Mouse (Mus musculus): ENCODE data around the gene Hist1h3d.
"Not testable (repeated sequence)": the region's sequence is repeated elsewhere in the genome, so short reads cannot be mapped to it uniquely, and the experiment has no call there.

Hist1h3d gene

DNA sequence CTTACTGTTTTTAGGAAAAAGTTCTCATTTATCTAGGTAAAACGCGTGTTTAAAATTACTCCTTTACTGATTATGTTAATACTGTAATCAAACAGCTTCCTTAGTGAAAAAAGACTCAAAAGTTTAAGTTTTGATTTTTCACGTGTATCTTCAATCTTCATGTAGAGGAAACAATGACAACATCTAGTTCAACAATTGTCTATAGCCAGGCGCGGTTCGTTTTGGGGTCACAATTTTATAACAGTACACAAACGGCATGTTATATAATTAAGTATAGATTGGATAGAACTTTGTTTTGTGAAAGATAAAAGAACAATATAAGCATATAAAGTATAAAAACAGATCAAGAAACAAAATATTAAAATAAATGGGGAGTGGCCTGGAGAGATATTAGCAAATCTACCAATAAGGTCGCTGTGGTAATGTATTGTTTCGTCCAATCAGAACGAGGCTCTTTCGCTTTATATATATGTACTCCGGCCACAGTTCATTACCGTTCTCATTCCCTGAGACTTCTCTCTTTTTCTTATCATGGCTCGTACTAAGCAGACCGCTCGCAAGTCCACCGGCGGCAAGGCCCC, at the start of gene Hist1h3d:
Hist1h3d (plus strand) TSS at position 493 of the 581 bp plus-strand sequence.
- peak in 1 of 2 experiments; percentile 39 for DNase-seq

DNA sequence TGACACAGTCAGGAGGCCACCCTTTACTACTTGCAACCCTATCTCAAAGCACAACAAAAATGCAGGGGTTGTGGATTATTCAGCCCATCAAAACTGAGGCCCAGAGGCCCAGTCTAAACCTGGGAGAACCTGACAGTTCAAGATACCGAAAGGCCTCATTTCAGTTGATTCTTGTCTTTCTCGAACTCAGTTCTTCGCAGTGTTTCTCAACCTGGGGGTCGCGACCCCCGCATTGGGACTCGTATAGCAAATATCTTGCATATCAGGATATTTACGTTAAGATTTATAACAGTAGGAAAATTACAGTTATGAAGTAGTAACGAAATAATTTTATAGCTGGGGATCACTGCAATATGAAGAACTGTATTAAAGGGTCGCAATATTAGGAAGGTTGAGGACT, 49.7 kb upstream of the Hist1h3d start:
- no peak for DNase-seq

DNA sequence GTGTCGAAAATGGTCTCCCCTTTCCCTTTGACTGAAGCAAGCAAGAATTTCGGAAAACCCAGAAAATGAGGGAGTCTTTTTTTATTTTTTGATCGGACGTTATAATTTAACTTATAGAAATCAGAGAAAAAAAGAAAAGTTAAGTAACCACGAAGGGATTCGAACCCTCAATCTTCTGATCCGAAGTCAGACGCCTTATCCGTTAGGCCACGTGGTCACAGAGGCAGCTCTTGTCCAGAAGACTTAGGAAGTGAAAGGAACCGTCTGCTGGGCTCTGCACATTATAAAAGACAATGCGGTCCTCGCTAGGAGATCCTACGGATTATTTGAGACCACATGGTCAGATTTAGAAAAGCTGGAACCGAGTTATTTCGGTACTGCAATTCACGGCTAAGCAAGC, 49.3 kb upstream of the Hist1h3d start:
- DNase-seq: peak; percentile 83 to 92

DNA sequence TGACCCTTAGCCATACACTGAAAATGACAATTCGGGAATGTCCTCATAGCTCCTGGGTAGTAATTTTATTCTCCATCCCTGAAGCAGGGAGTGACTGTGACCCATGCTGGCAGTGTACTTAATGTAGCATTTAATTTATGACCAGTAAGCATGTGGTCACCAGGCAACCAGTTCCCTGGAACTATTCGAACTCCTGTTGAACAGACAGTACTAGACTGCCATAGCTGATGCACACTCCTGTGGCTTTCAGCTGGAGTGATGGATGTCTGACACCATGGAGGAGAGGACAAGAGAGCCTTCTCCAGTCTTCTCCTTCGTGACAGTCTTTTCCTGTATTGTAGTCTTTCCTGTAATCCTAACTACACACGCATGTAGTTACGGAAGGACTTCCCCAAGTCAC, 46.6 kb upstream of the Hist1h3d start:
- DNase-seq: no peak

DNA sequence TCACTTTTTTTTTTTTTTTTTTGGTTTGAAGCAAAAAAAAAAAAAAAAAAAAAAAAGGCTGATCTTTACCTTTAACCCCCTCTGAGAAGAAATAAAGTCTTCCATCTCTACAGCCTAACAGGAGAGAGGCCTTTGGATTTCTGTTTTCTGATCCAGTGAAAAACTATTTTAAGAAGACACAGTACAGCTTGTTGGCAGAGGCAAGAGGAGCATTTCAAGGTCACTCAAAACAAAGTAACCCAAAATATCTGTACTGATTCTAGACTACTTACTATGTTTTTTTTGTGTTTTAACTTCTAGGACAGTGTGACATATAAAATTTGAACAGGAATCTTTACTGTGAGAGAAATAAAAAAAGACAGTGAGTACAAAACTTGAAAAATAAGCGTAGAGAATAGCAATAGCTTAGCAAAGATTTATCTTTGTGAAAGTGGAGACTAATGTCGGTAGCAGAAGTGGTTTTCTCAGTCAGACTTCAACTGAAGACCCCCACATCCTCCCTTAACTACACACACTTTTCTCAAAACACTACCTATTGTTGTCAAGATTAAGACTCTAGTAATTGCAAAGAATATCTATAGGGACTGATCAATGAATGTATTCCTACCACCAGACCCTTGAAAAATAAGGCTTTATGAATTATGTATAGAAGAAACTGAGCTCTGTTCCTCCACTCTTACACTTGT, 45.9 kb upstream of the Hist1h3d start:
- no peak for DNase-seq

DNA sequence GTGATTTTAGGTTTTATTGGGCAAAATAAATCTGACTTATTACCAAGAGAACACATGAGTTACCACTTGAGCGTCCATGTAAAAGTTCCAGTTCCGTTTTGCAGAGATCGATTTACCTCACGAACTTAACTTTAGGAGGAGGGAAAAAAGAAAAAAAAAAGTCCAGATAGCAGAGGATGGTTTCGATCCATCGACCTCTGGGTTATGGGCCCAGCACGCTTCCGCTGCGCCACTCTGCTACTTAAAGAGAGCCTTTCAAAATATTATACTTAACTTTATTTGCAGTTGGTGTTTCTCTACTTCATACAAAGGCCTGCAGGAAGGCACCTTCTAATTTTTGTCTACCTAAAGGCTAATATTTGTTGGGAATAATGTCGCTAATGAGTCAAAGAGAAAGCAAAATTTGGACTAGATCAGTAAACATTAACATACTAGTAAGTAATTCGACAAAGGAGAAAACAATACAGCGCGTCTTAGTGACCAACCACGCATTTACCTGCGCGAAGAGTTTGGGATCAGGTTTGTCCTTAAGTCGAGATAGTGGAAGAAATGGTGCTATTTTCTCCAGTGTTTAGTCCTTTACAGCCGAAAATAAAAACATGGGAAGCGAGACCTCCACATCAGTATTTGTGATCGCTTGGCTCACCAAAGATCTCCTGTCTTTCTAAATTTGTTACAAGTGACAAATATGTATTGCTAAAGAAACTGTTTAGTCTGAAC, 45.2 kb upstream of the Hist1h3d start:
- DNase-seq: peak; percentile 40 to 69

DNA sequence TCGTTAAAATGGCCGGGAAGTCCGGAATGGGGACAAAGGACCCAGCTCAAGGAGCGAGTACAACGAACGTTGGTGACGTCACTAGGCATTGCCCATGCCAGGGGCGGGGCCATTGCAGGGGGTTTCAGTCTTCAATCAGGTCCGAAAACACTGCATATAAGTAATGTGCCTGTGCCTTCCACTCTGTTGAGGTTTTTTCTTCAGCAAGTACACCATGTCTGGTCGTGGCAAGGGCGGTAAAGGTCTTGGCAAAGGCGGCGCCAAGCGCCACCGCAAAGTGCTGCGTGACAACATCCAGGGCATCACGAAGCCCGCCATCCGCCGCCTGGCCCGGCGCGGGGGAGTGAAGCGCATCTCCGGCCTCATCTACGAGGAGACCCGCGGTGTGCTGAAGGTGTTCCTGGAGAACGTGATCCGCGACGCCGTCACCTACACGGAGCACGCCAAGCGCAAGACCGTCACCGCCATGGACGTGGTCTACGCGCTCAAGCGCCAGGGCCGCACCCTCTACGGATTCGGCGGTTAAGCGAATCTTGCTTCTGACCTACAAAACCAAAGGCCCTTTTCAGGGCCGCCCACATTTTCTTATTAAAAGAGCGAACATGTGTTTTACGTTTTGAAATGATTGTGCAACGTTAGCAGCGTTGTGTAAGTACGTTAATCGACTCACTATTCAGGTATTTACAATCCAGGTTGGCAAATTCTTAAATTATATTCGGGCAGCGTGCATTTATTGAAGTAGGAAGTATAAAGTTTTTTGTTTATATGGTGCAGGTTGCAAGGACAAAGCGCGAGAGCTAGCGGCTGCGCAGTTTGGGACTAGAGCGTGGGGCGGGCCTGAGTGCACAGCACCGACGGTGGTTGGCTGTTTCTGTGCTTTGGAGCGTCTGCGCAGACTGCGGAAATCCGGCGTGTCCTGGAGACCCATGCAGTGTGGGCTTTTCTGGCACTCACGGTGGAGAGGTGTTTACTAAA, 44.4 kb upstream of the Hist1h3d start, which contains the start of gene Hist1h4h:
Hist1h4h (plus strand) TSS at position 150 of the 975 bp plus-strand sequence.
- peak; percentile 95 to 97 for DNase-seq

DNA sequence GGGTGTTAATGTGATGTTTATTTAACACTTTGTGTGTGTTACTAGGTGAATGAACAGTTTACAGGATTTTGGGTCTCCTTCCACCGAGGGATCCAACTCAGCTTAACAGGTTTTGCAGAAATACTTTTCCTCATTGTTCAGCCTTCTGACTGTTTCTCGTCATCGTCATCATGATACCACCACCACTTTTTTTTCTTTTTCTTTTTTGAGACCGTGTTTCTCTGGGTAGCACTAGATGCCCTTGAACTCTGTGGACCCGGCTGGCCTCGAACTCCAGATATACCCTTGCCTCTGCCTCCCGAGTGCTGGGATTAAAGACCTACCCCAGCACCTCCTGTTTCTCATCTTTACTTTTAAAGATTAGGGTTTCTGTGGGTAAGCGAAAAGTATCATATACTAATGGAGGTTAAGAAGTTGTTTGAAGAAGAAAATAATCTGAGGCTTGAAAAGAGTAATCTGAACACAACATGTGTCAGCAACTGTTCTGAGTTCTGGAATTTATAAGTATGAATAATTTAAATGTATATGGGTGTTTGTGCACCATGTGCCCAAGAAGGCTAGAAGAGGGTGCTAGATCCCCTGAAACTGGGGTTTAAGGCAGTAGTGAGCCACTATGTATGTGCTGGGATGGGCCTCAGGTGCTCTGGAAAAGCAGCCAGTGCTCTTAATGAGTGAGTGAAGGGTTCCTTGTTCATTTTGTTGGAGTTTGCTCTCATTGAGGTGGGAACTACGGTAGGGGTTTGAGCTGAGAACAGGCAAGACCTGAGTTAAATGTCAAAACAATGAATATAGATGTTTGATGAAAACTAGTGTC, 43.1 kb upstream of the Hist1h3d start:
- no peak for DNase-seq

DNA sequence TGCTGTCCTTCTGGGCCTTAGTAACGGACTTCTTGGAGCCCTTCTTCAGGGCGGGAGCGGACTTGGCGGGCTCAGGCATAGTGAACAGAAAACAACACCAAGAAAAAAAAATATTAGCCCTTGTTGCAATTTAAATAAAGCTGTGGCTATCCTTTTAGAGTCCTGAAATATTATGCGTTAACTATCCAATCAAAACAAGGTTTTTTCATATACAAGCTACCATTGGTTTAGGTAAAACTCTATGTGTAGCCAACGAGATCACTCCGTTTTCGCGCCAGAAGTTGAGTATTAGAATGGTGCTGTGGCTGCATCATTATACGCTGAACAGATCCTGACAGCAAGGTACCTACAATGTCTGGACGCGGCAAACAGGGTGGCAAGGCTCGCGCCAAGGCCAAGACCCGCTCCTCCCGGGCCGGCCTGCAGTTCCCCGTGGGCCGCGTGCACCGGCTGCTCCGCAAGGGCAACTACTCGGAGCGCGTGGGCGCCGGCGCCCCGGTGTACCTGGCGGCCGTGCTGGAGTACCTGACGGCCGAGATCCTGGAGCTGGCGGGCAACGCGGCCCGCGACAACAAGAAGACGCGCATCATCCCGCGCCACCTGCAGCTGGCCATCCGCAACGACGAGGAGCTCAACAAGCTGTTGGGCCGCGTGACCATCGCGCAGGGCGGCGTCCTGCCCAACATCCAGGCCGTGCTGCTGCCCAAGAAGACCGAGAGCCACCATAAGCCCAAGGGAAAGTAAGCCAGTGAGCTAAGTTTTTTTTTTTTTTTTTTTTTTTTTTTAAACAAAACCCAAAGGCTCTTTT, 41.8 kb upstream of the Hist1h3d start, which contains the start of gene Hist1h2af:
Hist1h2af (plus strand) TSS at position 347 of the 808 bp plus-strand sequence.
- DNase-seq: peak; percentile 59 to 70

DNA sequence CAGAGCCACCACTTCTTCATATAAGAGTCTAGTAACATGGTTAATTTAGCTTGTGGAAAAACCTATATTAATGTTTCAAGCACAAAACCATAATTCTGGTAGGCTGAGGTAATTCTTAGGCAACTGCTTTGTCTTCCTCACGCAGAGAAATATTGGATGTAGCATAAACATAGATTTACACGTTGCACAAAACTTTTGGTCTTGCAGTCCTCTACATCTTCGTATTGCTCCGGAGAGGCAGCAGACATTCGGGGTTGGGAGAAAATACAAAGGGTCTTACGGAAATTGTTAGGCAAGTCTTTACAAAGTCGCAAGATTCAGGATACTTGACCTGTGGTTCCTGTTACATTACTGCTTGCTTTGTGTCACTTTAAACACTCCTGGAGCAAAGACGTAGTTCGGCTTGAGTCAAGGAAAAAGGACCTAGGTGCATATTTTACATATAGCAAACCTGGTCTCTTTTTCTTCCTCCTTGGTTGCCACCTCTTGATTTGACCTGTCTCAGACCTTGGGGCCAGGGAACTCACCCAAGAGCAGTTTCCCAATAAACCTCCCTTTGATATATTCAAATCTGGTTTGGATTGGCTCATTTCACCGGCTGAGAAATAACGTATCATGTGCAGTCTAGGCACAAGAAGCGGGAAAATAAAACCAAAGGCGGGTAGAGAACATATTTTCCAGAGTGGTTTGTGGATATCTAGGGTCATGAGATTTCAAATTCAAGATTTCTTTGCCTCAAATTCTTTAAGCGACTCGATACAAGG, 41.0 kb upstream of the Hist1h3d start:
- no peak for DNase-seq

DNA sequence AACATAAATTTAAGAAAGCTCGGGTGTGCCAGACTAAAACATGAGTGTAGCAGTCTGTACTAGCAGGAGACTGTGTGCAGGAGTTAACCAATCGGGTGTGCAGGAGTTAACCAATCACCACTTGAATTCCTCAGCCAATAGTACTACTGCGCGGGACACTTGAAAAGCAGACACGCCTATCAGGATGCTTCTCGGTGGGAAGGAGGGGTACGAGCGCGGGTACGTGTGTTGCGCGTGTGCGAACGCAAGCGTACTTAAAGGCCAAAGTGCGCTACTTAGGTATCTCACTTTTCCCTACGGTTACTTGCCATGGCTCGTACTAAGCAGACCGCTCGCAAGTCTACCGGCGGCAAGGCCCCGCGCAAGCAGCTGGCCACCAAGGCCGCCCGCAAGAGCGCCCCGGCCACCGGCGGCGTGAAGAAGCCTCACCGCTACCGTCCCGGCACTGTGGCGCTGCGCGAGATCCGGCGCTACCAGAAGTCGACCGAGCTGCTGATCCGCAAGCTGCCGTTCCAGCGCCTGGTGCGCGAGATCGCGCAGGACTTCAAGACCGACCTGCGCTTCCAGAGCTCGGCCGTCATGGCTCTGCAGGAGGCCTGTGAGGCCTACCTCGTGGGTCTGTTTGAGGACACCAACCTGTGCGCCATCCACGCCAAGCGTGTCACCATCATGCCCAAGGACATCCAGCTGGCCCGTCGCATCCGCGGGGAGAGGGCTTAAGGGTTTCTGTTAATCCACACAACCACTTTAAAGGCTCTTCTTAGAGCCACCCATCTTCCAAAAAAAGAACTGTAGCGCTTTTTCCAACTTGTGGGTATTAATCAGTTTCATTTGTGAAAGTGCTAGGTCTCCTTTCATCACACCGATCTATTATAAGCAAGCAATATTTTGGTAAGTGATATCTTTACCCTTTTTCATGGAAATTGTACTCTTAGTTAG, 40.2 kb upstream of the Hist1h3d start, which contains the start of gene Hist1h3g:
Hist1h3g (plus strand) TSS at position 286 of the 939 bp plus-strand sequence.
- DNase-seq: peak; percentile 79 to 88

DNA sequence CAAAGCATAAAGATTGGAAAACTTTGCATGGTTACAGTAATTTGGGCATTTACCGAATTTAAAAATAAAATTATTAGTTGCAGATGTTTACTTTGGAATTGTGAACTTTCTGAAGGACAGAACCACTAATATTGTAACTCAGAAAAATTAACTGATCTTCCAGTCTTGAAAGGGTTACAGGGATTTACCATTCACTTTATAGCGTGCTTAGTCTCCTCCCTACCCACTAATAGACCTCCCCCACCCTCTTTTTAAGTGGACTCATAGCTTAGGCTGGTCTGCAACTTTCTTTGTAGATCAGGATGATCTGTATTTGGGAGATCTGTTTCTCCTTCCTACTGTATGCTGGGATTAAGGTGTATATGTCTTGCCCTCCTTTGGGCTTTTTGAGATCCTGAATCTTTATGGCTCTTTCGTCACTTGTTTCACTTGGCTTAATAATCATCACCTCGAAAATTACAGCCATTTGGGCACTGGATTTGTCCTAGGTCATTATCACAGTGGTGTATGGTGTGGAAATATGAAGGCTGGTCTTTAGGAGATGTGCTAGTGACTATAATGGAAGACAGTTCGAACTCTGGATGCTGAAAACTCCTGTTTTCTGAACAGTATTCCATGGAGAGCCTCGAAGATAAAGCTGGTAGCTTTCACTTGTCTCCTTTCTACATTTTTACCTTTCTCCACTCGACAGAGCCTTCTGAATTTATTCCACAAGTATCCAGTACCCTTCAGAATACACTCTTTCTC, 39.3 kb upstream of the Hist1h3d start:
- DNase-seq: no peak

DNA sequence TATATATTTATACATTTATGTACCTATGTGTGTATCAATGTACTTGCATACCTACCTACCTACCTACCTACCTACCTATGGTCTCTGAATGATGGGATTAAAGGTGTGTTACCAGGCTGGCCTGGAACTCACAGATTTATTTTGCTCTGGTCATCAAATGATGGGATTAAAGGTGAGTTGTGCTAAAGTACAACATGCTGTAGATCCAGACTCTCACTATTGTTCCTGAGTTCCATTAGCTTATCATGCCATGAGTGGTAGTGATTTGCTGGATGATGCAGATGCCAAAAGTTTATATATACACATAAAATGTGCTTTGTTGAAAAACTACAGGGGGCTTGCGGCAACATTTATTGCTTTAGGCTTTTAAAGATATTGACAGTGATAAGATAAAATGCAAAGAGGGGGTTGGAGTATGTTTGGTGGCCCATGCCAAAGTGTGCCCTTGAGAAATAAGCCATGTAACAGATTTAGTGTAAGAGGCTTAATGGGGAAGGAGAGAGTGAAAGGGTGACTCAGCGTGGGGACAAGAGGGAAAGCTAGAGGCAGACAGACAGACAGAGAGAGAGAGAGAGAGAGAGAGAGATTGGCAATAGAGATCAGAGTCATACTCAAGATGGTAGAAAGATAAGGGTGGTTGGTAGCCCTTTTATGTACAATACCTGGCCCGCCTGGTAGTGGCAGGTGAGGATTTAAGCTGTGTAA, 38.4 kb upstream of the Hist1h3d start:
- DNase-seq: no peak

DNA sequence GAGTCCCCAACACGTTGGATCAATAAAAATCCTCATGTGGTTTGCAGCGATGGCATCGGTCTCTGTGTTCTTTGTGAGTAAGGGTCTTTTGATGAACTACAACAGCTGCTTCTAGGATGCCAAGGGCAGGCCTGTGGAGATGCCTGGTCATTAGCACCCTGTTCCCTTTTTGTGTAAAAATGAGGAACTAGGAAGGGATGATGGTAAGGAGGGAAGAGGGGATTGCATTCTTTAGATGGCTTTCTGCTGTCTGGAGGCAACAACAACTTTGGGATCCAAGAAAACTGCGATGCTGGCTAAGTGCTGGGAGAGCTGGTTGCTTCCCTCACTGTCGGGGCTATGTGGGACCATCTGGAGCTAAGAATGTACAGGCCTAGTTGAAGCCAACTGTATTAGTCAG, 37.3 kb upstream of the Hist1h3d start:
- no peak for DNase-seq

DNA sequence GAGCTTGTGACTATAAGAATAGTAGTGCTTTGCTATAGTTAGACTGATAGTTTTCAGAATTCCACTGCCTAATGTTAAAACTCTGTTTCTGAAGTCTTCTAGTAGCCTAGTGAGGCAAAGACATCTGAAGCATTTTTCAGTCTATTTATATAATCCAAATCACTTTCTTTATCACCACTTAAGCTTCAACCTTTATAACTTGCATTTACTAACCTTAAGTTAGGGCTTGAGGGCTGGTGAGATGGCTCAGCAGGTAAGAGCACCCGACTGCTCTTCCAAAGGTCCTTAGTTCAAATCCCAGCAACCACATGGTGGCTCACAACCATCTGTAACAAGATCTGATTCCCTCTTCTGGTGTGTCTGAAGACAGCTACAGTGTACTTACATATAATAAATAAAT, 35.7 kb upstream of the Hist1h3d start:
- DNase-seq: not testable (repeated sequence)

DNA sequence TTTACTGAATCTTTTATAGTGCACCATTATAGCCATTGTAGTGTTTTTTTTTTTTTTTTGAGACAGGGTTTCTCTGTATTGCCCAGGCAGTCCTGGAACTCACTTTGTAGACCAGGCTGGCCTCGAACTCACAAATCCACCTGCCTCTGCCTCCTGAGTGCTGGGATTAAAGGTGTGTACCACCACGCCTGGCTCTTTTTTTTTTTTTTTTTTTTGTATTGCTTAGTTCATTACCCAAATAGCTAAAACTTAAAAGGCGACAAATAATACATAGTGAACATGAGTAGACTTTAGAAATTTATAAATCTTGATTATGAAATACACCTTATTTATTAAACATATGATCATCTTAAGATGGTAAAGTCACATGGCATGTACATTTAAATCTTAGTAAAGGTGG, 34.1 kb upstream of the Hist1h3d start:
- DNase-seq: no peak

All from cerebellum, postnatal 36 days (tissue).